Mouse (Mus musculus): ENCODE measurements around the gene Msx1. TPM values are rescaled to one million over a fixed set of nuclear protein-coding genes. Genes with fewer than 3 reads are reported as not detected.

The Msx1 gene
- polyA plus RNA-seq, 1 experiment from 2014 or later: 67.9 TPM

DNA sequence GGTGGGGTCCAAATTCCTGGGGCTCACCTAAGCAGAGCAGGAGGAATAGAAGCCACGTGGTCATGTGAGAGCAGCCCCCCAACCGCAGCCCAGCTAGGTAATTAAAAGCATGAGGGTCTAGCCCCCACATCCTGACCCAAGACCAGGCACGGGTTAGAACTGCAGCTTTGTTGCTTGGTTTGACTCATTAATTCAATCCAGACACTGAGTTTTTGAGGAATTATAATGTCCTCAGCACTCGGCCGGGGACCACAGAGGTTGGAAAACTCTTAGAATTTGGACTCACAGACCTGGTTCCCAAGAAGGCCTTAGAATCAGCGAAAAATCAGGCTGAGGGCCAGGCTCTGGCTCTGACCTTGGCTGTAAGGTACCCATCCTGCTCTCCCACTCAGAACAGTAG, 53.5 kb downstream of the Msx1 start:
- Histone ChIP-seq H3K27me3 (peaks cover 81% of the 10 kb centered on the region), H3K36me3 (replicated peaks) (no peaks in the 10 kb centered on the region), H3K9me3 (no peaks in the 10 kb centered on the region), H3K4me2 (no peak overlapping the region), H3K4me3 (replicated peaks) (no peak overlapping the region), H3K27ac (no peak overlapping the region), H3K4me1 (peaks cover 14% of the 10 kb centered on the region), H3K9ac (no peak overlapping the region)
- no peak for ATAC-seq (ENCODE audit: low FRiP score)
- 81% methylated on average over 6 of the region's 6 CpGs for WGBS

Other genes starting within 250 kb of the Msx1 start
- 4.3 and 6.5 TPM in 2 replicates for gene Stk32b, start 107.4 kb downstream of the Msx1 start, polyA plus RNA-seq (2016; fragmentation: Nextera tagmentation; extraction: Ambion mirVana)
- gene Cytl1, start 89.1 kb downstream of the Msx1 start, polyA plus RNA-seq (2016; fragmentation: Nextera tagmentation; extraction: Ambion mirVana): 0.62 and 0.66 TPM in 2 replicates
- gene Stx18, start 214.2 kb upstream of the Msx1 start, polyA plus RNA-seq (2016; fragmentation: Nextera tagmentation; extraction: Ambion mirVana): 35.6 and 41.6 TPM in 2 replicates